Mouse (Mus musculus) erythroid progenitor cell, adult 5-6 weeks (primary cell): ENCODE measurements around the gene Rec114. TPM values are rescaled to one million over a fixed set of nuclear protein-coding genes. Genes with fewer than 3 reads are reported as not detected.

ENCODE experiments used
- ATAC-seq: replicated peaks from 2 replicates; pipeline ENCODE4 v1.8.0; 2016; ENCODE audit warnings: moderate number of reproducible peaks, mild to moderate bottlenecking, moderate TSS enrichment, inconsistent platforms; ENCODE audit not compliant: poor library complexity, low FRiP score, severe bottlenecking
- total RNA-seq, 2 experiments: library from RNA; stranded (forward) in 1 of 2; stranded (reverse) in 1 of 2; fragments of 150-400 nt in 1 of 2; fragments of 186-747, 209-891 nt in 1 of 2; gene quantifications; 2 replicates each; pipeline versions ENCODE4 v1.2.3 to v1.2.4; 2015 to 2017; ENCODE audit warnings: low replicate concordance in 2 of 2

Gene Rec114
- total RNA-seq, 2 experiments from 2014 or later: 2.6 to 24.3 TPM

DNA sequence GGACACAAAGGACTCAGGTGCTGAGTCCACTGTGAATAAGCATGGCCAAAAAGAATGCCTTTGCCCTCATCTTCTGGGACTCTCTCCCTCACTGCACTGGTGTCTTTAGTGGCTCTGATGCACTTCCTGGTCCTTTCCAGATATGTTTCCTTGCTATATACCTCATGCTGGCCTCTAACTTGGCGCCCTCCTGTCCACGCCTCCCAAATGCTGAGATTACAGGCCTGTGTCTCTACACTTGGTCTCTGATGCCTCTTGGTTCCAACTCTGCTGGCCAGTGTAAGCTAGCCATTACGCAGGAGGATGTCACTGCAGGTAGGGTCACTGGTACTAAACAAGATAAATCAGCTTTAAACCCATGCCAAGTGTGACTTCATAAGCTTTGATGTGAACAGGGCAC, 75.6 kb downstream of the Rec114 start:
- ATAC-seq: 0 out of 2 replicates have a peak, but pooled peaks have one; percentile 43

- ATAC-seq: no peak
These were observed 76.5 kb downstream of the Rec114 start for GRCm38 (mm10) chr9:58667244-58667643.

DNA sequence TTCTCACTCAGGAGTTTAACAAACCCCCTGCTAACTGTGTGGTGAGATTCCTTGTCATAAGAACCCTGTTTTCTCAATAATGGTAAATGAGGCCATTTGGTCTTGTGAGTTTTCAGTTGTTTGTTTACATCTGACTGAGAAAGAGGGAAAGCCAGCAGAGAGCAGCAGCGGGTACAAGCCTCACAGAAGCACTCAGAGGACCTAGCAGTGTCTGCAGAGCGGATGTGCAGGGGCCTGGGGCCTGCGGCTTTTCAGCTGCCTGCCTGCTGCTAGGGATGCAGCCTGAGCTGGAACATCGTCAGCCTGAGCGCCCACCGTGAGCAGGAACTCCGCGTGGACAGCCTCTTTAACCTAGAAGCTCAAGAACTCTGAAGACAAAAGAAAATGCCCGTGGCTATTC, 77.6 kb downstream of the Rec114 start:
- no peak for ATAC-seq

- ATAC-seq: no peak
These were observed 78.3 kb downstream of the Rec114 start for GRCm38 (mm10) chr9:58665492-58665891.

GRCm38 (mm10) chr9:58662791-58663190, 81.0 kb downstream of the Rec114 start:
- ATAC-seq: peak; percentile 50

DNA sequence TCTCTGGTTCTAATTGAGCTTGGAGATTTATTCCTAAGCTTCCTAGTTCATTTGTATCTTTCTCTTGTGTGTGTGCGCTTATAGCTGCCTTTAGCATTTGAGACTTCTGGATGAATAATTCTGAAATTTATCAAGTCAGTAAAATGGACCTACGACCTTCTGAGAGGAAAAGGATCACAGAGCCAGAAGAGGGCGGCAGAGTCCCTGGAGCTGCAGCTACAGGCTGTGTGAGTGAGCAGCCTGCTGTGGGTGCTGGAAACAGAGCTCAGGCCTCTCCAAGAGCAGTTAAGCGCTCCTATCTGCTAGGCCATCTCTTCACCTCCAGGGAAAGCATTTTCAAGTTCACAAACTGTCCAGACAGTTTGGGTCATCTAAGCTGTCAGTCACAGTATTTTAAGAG, 81.8 kb downstream of the Rec114 start:
- ATAC-seq: no peak

DNA sequence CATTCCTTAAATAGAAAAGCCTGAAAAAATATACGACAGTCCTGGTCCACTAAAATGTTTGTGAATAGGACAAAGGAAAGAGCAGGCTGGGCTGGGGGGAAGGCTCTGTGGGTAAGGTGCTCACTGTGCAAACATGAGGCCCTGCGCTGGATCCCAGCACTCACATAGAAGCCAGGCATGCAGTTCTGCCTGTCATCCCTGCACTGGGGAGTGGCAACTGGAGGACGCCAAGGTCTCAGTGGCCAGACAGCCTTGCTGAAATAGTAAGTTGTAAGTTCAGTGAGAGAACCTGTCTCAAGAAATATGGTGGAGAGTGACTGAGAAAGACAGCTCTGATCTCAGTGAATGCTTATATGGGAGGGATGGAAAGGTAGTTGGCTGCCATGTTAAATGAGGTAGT, 83.1 kb downstream of the Rec114 start:
- no peak for ATAC-seq

DNA sequence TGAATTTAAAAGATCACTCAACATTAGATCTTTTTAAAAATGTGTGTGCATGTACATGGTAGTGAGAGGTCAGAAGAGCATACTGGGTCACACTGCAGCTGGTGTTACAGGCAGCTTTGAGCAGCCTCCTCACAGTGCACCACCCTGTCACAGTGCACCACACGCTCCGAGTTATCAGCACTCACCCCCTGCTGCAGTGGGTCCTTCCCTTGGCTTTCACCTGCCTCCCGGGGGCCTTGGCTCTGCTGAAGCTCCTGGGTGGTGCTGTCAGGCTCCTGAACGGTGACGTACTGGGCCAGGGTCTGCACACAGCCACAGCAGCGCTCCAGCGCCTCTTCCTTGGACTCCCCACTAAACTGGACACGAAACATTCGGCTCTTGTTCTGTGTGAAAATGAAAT, 83.8 kb downstream of the Rec114 start:
- ATAC-seq: peak; percentile 48

- ATAC-seq: no peak
These were observed 84.4 kb downstream of the Rec114 start for GRCm38 (mm10) chr9:58659331-58659730.

DNA sequence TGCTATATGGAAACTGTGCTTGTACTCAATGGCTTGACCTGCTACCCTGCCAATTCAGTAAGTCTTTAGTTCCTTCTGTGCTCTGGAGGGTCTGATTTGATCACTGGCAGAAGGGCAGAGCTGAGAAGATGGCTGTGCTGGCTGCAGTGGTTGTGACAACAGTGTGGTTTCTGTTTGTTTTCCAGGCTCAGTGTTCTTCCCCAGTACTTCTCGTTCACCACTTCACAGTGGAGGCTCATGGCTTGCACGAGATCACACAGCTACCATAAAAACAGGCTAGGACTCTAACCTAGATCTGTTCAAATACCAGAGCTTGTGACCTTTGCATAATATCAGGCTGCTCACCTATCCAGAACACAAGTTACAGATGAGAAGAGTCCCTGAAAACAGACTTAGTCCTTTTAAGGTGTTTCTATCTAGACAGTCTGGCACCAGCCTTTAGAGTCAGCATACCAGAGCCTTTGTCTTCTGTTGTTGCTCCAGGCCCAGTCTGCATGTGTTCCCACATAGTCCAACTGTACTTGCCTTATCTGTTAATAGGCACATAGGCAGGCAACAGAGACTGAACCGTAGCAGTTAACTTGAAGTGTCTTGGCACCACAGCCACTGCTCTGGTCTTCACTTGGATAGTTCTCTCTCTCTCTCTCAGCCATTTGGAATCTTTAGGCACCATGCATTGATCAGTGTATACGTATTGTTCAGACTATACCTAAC, 85.0 kb downstream of the Rec114 start:
- 0 out of 2 replicates have a peak, but pooled peaks have one; percentile 24 for ATAC-seq

- ATAC-seq: peak; percentile 76
These were observed 85.8 kb downstream of the Rec114 start for GRCm38 (mm10) chr9:58657735-58658512.

DNA sequence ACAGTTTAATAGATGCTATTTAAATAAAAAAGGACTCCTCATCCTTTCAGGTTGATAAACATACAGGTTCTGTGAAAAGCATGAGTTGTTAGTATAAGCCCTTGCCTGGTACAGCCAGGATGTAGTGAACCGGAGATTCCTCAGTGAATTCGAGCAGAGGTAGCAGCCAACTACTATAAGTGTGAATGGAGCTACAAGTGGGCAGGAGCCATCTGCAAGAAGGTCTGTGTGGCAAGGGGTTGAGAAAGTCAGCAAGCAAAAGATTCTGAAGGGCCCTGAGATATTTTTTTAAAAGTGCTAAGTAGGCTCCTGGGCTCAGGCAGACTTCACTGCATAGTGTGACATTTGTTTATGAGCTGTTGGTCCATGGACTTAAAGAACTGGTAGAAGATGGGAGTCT, 86.9 kb downstream of the Rec114 start:
- ATAC-seq: no peak

- ATAC-seq: peak; percentile 60
These were observed 87.4 kb downstream of the Rec114 start for GRCm38 (mm10) chr9:58656396-58656795.

GRCm38 (mm10) chr9:58654494-58654893, 89.3 kb downstream of the Rec114 start:
- ATAC-seq: no peak

DNA sequence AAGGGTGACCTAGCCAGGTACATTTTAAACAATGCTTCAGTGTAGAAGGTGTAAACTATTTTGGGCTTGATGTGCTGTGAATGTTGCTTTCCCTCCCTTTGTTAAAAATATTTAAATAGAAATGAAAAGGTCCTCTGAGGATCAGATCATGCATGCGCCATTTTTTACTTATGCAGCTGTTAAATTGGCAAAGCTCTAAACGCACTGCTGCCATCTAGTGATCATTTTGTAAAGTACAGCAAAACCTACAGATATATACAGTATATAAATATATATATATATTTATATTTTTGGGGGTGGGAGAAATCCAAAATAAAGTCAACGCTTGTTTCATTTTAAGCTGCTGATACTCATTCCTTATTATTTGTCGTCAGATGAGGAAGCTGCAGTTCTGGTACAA, 91.8 kb downstream of the Rec114 start:
- no peak for ATAC-seq

DNA sequence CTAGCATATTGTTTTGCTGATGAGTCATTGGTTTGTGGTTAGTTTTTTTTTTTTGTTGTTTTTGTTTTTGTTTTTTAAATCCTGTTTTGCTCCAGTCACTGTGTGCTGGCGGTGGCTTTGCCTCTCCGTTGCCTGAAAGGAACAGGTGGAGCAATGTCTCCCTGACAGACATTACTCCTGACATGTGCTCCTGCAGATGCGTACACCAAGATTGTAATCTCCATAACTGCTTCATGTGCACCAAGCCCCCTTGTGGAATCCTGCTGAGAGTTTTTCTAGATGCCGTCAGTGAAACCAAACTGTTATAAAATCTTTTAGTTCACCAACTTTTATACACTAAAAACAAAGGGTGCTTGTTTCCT, 94.5 kb downstream of the Rec114 start:
- no peak for ATAC-seq

DNA sequence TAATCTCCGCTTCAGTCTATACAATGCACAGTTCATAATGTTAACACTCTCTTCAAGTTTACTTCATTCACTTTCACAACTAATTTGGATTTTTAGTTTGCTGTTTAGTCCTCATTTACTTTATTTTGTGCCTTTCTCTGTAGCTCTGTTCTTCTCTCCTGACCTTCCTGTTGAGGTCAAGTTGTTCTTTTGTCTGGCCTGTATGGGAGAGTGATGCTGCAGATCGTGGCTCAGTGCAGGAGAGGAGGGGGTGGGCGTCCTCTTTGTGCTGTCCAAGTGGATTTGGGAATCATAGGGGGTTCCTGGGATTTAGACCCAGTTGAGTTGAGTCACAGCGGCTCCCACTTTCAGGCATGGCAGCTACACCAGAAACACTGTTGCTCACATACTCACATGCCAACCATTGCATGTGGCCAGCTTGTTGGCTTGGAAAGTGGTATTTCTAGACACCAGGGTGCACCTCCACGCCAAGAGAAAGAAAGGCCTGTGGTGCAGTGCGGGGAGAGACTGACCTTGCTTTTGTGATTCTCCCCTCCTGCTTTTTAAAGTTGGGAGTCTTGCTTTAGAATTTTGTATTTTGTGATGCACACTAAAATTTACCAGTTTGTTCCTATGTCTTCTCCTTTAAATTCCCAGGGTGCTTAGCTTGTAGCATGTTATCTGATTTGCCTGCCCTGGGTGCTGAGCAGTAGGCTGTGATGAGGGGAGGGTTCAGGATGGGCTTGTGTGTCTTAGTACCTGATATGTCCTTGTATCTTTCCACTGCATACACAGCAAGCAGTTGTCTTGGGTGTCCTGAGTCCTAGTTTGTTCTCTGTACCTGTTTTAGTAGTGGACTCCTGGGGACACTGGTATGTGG, 95.1 kb downstream of the Rec114 start:
- ATAC-seq: no peak

GRCm38 (mm10) chr9:58630441-58630840, 113.3 kb downstream of the Rec114 start:
- no peak for ATAC-seq

GRCm38 (mm10) chr9:58627197-58627596, 116.6 kb downstream of the Rec114 start:
- ATAC-seq: no peak

DNA sequence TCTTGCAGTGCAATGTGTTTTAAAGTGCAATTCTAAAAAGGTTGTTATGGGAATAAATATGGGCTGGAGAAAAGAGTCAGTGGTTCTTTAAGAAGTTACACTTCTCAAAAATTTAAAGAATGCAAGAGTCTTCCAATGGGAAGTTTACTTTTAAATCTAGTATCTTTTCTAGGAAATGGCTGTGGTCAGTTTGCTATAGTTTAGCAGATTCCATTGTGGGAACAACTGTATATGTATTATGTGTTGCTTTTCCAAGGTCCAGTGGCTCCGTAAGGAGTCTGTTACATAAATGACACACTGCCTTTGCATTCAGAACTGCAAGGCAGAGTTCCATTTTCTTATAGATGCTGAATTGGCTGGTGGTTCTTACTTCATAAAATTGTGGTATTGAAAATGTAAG, 120.8 kb downstream of the Rec114 start:
- no peak for ATAC-seq
